Mouse (Mus musculus) kidney, adult 11 months (tissue): ENCODE data around the gene Zfp451.

Experiments used
- DNase-seq: peaks from one replicate; pipeline ENCODE4 v3.0.0; 2022

Zfp451 gene

DNA sequence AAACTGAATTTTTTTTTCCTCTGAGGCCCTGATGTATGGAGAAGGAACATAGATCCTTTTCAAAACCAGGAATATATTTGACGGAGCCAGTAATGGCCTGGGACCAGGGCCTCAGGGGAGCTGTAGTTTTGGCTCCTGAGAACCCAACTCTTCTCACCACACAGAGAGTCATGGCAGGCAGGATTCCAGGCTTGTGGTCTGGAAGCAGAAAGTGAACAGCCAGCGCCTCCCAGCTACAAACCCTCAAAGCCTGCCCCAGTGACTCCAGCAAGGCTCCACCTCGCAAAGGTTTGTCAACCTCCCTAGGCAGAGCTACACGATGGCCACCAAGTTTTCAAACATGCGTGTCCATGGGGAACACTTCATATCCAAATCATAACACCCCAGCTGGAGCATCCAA, 102.4 kb downstream of the Zfp451 start:
- DNase-seq, result no peak
